Mouse (Mus musculus) myocyte (in vitro differentiated cells): ENCODE results near the gene Cpsf4l.

Source experiments
- CEBPB ChIP-seq: IDR thresholded peaks from 2 replicates; pipeline ENCODE4 v1.6.1; 2011; ENCODE audit warnings: mild to moderate bottlenecking, moderate library complexity; ENCODE audit not compliant: poor library complexity, insufficient read depth, severe bottlenecking
- E2F4 ChIP-seq: IDR thresholded peaks from one replicate; pipeline ENCODE4 v1.6.1; 2011; ENCODE audit warnings: mild to moderate bottlenecking, control low read depth, moderate library complexity; ENCODE audit not compliant: insufficient read depth
- MAX ChIP-seq: IDR thresholded peaks from one replicate; pipeline ENCODE4 v1.6.1; 2011; ENCODE audit warnings: low read depth, mild to moderate bottlenecking, control low read depth
- MYOD1 ChIP-seq, 3 experiments: IDR thresholded peaks; one replicate each; pipeline ENCODE4 v1.6.1; 2011; ENCODE audit warnings: control low read depth in 2 of 3, low read depth in 2 of 3, mild to moderate bottlenecking in 2 of 3, moderate library complexity in 1 of 3; ENCODE audit not compliant: insufficient read length in 2 of 3, control insufficient read depth in 1 of 3
- MYOG ChIP-seq, 3 experiments: IDR thresholded peaks; one replicate each; pipeline ENCODE4 v1.6.1; 2011; ENCODE audit warnings: control low read depth in 2 of 3, low read depth in 2 of 3, mild to moderate bottlenecking in 2 of 3; ENCODE audit not compliant: insufficient read length in 2 of 3, control insufficient read depth in 1 of 3, insufficient read depth in 1 of 3
- POLR2A ChIP-seq: IDR thresholded peaks from one replicate; pipeline ENCODE4 v1.6.1; 2011; ENCODE audit warnings: low read depth, mild to moderate bottlenecking, control low read depth, moderate library complexity; ENCODE audit not compliant: insufficient read length
- POLR2AphosphoS2 ChIP-seq: IDR thresholded peaks from one replicate; pipeline ENCODE4 v1.6.1; 2011; ENCODE audit warnings: low read depth, control low read depth; ENCODE audit not compliant: insufficient read length
- REST ChIP-seq: IDR thresholded peaks from one replicate; pipeline ENCODE4 v1.6.1; 2011; ENCODE audit warnings: mild to moderate bottlenecking, control low read depth, moderate library complexity; ENCODE audit not compliant: insufficient read depth, insufficient read length
- SRF ChIP-seq: IDR thresholded peaks from one replicate; pipeline ENCODE4 v1.6.1; 2011; ENCODE audit warnings: low read depth; ENCODE audit not compliant: control insufficient read depth, insufficient read length
- TCF12 ChIP-seq: IDR thresholded peaks from one replicate; pipeline ENCODE4 v1.6.1; 2011; ENCODE audit warnings: mild to moderate bottlenecking, control low read depth; ENCODE audit not compliant: poor library complexity, insufficient read depth, severe bottlenecking
- TCF3 ChIP-seq: IDR thresholded peaks from one replicate; pipeline ENCODE4 v1.6.1; 2011; ENCODE audit warnings: low read depth, control low read depth; ENCODE audit not compliant: insufficient read length
- USF1 ChIP-seq: IDR thresholded peaks from one replicate; pipeline ENCODE4 v1.6.1; 2011; ENCODE audit warnings: low read depth, mild to moderate bottlenecking, control low read depth, moderate library complexity

- TF ChIP-seq POLR2A (no peak), MYOD1 (IDR thresholded peaks at IDR 0.05; ENCODE audit: control insufficient read depth in 1 of 3, insufficient read length in 2 of 3, low read depth in 2 of 3) (no peak), SRF (no peak), E2F4 (no peak), MAX (no peak), POLR2AphosphoS2 (no peak), REST (no peak), TCF3 (no peak), TCF12 (no peak), USF1 (no peak), MYOG (IDR thresholded peaks at IDR 0.05; ENCODE audit: control insufficient read depth in 1 of 3, insufficient read depth in 1 of 3, insufficient read length in 2 of 3, low read depth in 2 of 3) (no peak), CEBPB (no peak)
These were observed 46.1 kb upstream of the Cpsf4l start for GRCm38 (mm10) chr11:113755878-113756277.
